Mouse (Mus musculus) CH12.LX (cell line): Measurements from ENCODE around the gene Lmo7. TPM values are rescaled to one million over a fixed set of nuclear protein-coding genes. Genes with fewer than 3 reads are reported as not detected.
A peak's percentile ranks its signal among the peaks of the same experiment; 100 is the strongest.

Experiments
- DNase-seq: peaks from one replicate; pipeline ENCODE4 v3.0.0-alpha.2; 2013; ENCODE audit errors: extremely low read depth
- H3K27ac ChIP-seq: 2 replicates; pipeline ENCODE4 v1.5.1; 2012; ENCODE audit warnings: low read depth, mild to moderate bottlenecking, control low read depth, moderate library complexity; ENCODE audit not compliant: insufficient read depth
- H3K27me3 ChIP-seq: replicated peaks from 2 replicates; pipeline ENCODE3; 2012; ENCODE audit warnings: inconsistent platforms
- H3K36me3 ChIP-seq, 2 experiments: replicated peaks in 1 of 2; 2 replicates each; pipeline versions ENCODE3 to v1.6.1; 2012; ENCODE audit warnings: inconsistent platforms in 1 of 2, low read length in 1 of 2, mild to moderate bottlenecking in 1 of 2, mixed read lengths in 1 of 2, moderate library complexity in 1 of 2; ENCODE audit not compliant: control insufficient read depth in 1 of 2, insufficient read depth in 1 of 2
- H3K4me1 ChIP-seq, 2 experiments: 2 replicates each; pipeline ENCODE4 v1.6.1; 2012; ENCODE audit warnings: inconsistent platforms in 1 of 2, moderate library complexity in 1 of 2; ENCODE audit not compliant: insufficient read depth in 2 of 2, control insufficient read depth in 1 of 2
- H3K4me2 ChIP-seq: 2 replicates; pipeline ENCODE4 v1.6.1; 2012; ENCODE audit warnings: low read depth, mild to moderate bottlenecking, control low read depth; ENCODE audit not compliant: poor library complexity, insufficient read depth, severe bottlenecking
- H3K4me3 ChIP-seq, 3 experiments: fragments of 150-350 bp in 1 of 3; sonication (generic) in 1 of 3; replicated peaks in 1 of 3; 2 replicates each; pipeline versions ENCODE3 to v1.5.1; 2011 to 2012; ENCODE audit warnings: low read depth in 2 of 3, low read length in 2 of 3, mild to moderate bottlenecking in 2 of 3, moderate library complexity in 2 of 3, control low read depth in 1 of 3, improper control_type of control experiment in 1 of 3, inconsistent platforms in 1 of 3, mixed read lengths in 1 of 3; ENCODE audit not compliant: poor library complexity in 1 of 3
- H3K79me2 ChIP-seq: replicated peaks from 2 replicates; pipeline ENCODE4 v1.6.1; 2012; ENCODE audit warnings: mild to moderate bottlenecking, moderate library complexity; ENCODE audit not compliant: control insufficient read depth, poor library complexity, insufficient read depth, severe bottlenecking; ENCODE audit errors: extremely low read depth
- H3K9ac ChIP-seq: 2 replicates; pipeline ENCODE4 v1.6.1; 2012; ENCODE audit warnings: low read depth, mild to moderate bottlenecking, control low read depth, moderate library complexity; ENCODE audit not compliant: insufficient read depth
- H3K9me3 ChIP-seq: replicated peaks from 2 replicates; pipeline ENCODE3; 2012; ENCODE audit warnings: low read length, inconsistent platforms, mixed read lengths
- CHD1 ChIP-seq: IDR thresholded peaks from 2 replicates; pipeline ENCODE4 v1.6.1; 2012; ENCODE audit warnings: low read depth, low read length, improper control_type of control experiment, inconsistent platforms
- CHD2 ChIP-seq: IDR thresholded peaks from 2 replicates; pipeline ENCODE4 v1.6.1; 2011; ENCODE audit warnings: low read length, improper control_type of control experiment
- EP300 ChIP-seq: IDR thresholded peaks from 2 replicates; pipeline ENCODE4 v1.6.1; 2011; ENCODE audit warnings: low read length, improper control_type of control experiment
- ETS1 ChIP-seq: conservative IDR thresholded peaks from 2 replicates; pipeline ENCODE4 v1.6.1; 2012; ENCODE audit warnings: low read depth, mild to moderate bottlenecking, inconsistent platforms, low read length, improper control_type of control experiment, moderate library complexity
- IRF4 ChIP-seq: IDR thresholded peaks from 2 replicates; pipeline ENCODE4 v1.6.1; 2014; ENCODE audit warnings: low read depth, mild to moderate bottlenecking, inconsistent platforms, low read length, improper control_type of control experiment
- JUN ChIP-seq: IDR thresholded peaks from 2 replicates; pipeline ENCODE4 v1.6.1; 2011; ENCODE audit warnings: low read depth, mild to moderate bottlenecking, low read length, improper control_type of control experiment, moderate library complexity; ENCODE audit not compliant: insufficient read depth
- JUND ChIP-seq: conservative IDR thresholded peaks from 2 replicates; pipeline ENCODE4 v1.6.1; 2011; ENCODE audit warnings: low read depth, low read length, improper control_type of control experiment
- MAX ChIP-seq: IDR thresholded peaks from 2 replicates; pipeline ENCODE4 v1.6.1; 2011; ENCODE audit warnings: low read length, improper control_type of control experiment
- MXI1 ChIP-seq: IDR thresholded peaks from 2 replicates; pipeline ENCODE4 v1.6.1; 2011; ENCODE audit warnings: mild to moderate bottlenecking, low read depth, low read length, improper control_type of control experiment
- PAX5 ChIP-seq: IDR thresholded peaks from 2 replicates; pipeline ENCODE4 v1.6.1; 2012; ENCODE audit warnings: low read length, inconsistent platforms, mixed read lengths
- RCOR1 ChIP-seq: conservative IDR thresholded peaks from 2 replicates; pipeline ENCODE4 v1.6.1; 2012; ENCODE audit warnings: low read depth, mild to moderate bottlenecking, inconsistent platforms, low read length, improper control_type of control experiment
- SIN3A ChIP-seq: IDR thresholded peaks from 2 replicates; pipeline ENCODE4 v1.6.1; 2012; ENCODE audit warnings: low read length, improper control_type of control experiment, inconsistent platforms
- SMC3 ChIP-seq: IDR thresholded peaks from 2 replicates; pipeline ENCODE4 v1.6.1; 2011; ENCODE audit warnings: low read depth, low read length, improper control_type of control experiment
- TCF12 ChIP-seq: IDR thresholded peaks from 2 replicates; pipeline ENCODE4 v1.6.1; 2014; ENCODE audit warnings: low read depth, mild to moderate bottlenecking, inconsistent platforms, low read length, improper control_type of control experiment
- ZKSCAN1 ChIP-seq: IDR thresholded peaks from 2 replicates; pipeline ENCODE4 v1.6.1; 2012; ENCODE audit warnings: low read depth, inconsistent platforms, low read length, improper control_type of control experiment, borderline replicate concordance
- ZMIZ1 ChIP-seq: IDR thresholded peaks from 2 replicates; pipeline ENCODE4 v1.6.1; 2012; ENCODE audit warnings: low read depth, mild to moderate bottlenecking, inconsistent platforms, low read length, improper control_type of control experiment
- dilution Hi-C: fragments of 300-500 bp; cut with MboI; formaldehyde crosslinking; loops from 2 replicates; pipeline ENCODE4 v1.14.3; 2020; ENCODE audit warnings: low sequenced_read_pairs; ENCODE audit not compliant: extremely low pct_unique_long_range_greater_than_20kb, extremely low pct_ligation_motif_present
- in situ Hi-C: fragments of 300-500 bp; cut with MboI; formaldehyde crosslinking; loops from 3 replicates; pipeline ENCODE4 v1.14.3; 2019; ENCODE audit warnings: low sequenced_read_pairs, low pct_ligation_motif_present, low pct_unique_long_range_greater_than_20kb, mixed read lengths
- polyA plus RNA-seq: library from polyadenylated mRNA; unstranded; fragments of >175 nt; gene quantifications from 2 replicates; pipeline ENCODE4 v1.2.1, GENCODE M21; 2012; ENCODE audit warnings: low read depth; ENCODE audit not compliant: insufficient read length
- total RNA-seq, 2 experiments: library from RNA; depleted of rRNA; stranded (reverse); fragments of 300-350 nt in 1 of 2; fragments of >200 nt in 1 of 2; gene quantifications; 2 replicates each; pipeline ENCODE4 v1.2.3; 2012 to 2014

The Lmo7 gene
- total and polyA plus RNA-seq, 3 experiments: 5.0 to 11.9 (median 8.3) TPM

DNA sequence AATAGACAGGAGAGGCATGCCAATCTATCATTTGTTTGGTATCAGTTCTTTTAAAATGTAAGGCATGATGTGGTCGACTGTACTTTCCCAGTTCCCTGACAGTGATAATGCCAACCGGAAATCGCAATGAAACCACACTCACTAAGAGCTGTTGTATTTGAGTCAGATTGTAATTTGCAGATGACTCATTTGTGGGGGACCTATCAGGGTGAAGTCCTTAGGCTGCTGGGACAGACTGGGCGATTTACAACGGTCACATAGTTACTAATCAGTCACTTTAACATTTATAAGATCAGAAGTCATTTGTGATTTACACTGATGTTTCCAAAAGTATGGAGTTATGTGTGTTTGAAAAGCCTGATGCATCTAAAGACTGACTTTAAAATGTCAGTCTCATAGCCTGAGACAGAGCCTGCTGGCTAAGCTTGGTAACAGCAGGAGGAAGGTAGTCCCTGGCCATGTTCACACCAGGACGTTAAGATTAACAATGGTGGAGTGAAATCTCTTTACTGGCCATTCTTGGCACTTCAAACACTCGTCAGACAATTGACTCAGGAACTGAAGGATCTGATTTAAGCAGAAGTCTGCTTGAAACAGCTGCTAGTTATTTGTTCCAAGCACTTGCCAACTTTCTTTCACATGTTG is 149.4 kb downstream of the Lmo7 start:
- Histone ChIP-seq H3K4me1 (peaks cover 0 to 16% of the 10 kb centered on the region in 2 experiments; a peak in 2 of 4 replicates), H3K27ac (no peak overlapping the region), H3K9ac (no peak overlapping the region), H3K4me3 (no peak overlapping the region), H3K79me2 (no peaks in the 10 kb centered on the region), H3K4me2 (no peak overlapping the region), H3K36me3 (peaks cover 0 to 7% of the 10 kb centered on the region in 2 experiments), H3K27me3 (no peaks in the 10 kb centered on the region), H3K9me3 (no peaks in the 10 kb centered on the region)
- in situ Hi-C loops (no loop called here), dilution Hi-C loops (no loop called here)
- DNase-seq: peak; percentile 64
- no peak for TF ChIP-seq PAX5
- TF ChIP-seq IRF4: peak; percentile 77
- TF ChIP-seq SMC3: no peak
- no peak for TF ChIP-seq ZKSCAN1
- TF ChIP-seq CHD2: peak; percentile 39; the same call in 1 of the 2 replicates
- 0 out of 2 replicates have a peak, but pooled peaks have one; percentile 43 for TF ChIP-seq RCOR1
- TF ChIP-seq SIN3A: no peak
- no peak for TF ChIP-seq MXI1
- TF ChIP-seq TCF12: no peak
- 0 out of 2 replicates have a peak, but pooled peaks have one; percentile 44 for TF ChIP-seq JUN
- no peak for TF ChIP-seq MAX
- 0 out of 2 replicates have a peak, but pooled peaks have one; percentile 23 for TF ChIP-seq ETS1
- TF ChIP-seq EP300: peak; percentile 87
- TF ChIP-seq JUND: peak; percentile 56; the same call in 1 of the 2 replicates

DNA sequence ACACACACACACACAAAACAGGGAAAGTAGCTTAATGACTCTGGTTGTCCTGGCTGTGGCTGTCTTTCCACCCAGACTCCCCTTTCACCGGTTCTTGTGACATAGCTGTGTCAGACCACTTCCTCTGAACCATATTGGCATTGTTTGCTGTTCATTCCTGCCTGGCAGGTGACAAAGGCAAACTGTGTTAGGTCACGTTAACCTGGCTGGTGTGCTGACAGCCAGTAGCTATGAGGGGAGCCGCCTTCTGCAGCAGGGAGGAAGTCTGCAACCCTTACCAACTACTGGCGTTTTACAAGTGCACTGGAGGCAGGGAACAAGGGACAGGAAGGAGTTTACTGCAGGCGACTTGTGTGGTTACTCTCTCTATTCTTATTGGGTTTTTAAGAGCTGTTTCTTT is 153.2 kb downstream of the Lmo7 start:
- in situ Hi-C loops: no loop called here
- H3K4me2 ChIP-seq: no peak overlapping the region
- no peak overlapping the region for H3K9ac ChIP-seq
- TF ChIP-seq CHD1: no peak
- no peak for TF ChIP-seq ZMIZ1
- TF ChIP-seq, all 38 proteins: peak for 0
- dilution Hi-C loops: no loop called here
- peak; percentile 7 for DNase-seq
- Histone ChIP-seq H3K4me1 (peaks cover 0 to 16% of the 10 kb centered on the region in 2 experiments; a peak in 2 of 4 replicates), H3K36me3 (peaks cover 0 to 18% of the 10 kb centered on the region in 2 experiments), H3K27me3 (no peaks in the 10 kb centered on the region), H3K4me3 (no peak overlapping the region), H3K79me2 (no peaks in the 10 kb centered on the region), H3K27ac (no peak overlapping the region), H3K9me3 (no peaks in the 10 kb centered on the region)
